Mouse (Mus musculus) mouse embryonic stem cell (cell line): ENCODE measurements around the gene Gm10840.
"Not testable (repeated sequence)": the region's sequence is repeated elsewhere in the genome, so short reads cannot be mapped to it uniquely, and the experiment has no call there.

Experiments used
- in situ Hi-C, 2 experiments: fragments of 300-500 bp; cut with MboI; formaldehyde crosslinking; loops; 1 replicate in 1 of 2; 3 replicates in 1 of 2; pipeline ENCODE4 v1.14.3; 2019 to 2020; ENCODE audit warnings: low sequenced_read_pairs in 2 of 2, low pct_unique_long_range_greater_than_20kb in 1 of 2, mixed read lengths in 1 of 2; ENCODE audit not compliant: unreplicated experiment in 1 of 2

Gene Gm10840

GRCm38 (mm10) chr11:106160841-106161721, at the start of gene Gm10840, which contains the start of gene Limd2:
Gene Gm10840, plus strand, starts transcription at chr11:106160850.
Gene Limd2, minus strand, starts transcription at chr11:106160860.
- in situ Hi-C loops, result no loop called here

DNA sequence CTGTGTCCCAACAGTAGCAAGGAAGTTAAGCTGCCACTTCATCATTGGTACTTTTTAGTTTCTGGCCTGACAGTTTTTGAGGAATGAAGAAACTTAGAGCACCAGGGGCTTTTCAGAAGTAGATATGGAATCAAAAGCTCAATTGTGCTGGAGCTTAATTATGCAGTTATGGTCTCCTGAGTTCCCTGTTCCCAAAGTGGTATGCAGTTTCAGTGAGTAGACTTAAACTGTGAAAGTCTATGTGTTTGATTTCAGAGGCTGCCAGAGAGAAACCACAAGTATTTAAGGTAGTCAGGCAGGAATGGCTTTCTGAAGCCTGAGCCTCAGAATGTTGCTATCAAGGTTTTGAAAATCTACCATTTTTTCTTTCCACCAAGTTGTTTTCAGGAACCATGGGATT, 49.0 kb upstream of the Gm10840 start:
- in situ Hi-C loops, result no loop called here

- in situ Hi-C loops, result no loop called here
These were observed 38.4 kb upstream of the Gm10840 start for GRCm38 (mm10) chr11:106122221-106122620.

- in situ Hi-C loops, result no loop called here
These were observed 37.9 kb upstream of the Gm10840 start for GRCm38 (mm10) chr11:106122736-106123135.

DNA sequence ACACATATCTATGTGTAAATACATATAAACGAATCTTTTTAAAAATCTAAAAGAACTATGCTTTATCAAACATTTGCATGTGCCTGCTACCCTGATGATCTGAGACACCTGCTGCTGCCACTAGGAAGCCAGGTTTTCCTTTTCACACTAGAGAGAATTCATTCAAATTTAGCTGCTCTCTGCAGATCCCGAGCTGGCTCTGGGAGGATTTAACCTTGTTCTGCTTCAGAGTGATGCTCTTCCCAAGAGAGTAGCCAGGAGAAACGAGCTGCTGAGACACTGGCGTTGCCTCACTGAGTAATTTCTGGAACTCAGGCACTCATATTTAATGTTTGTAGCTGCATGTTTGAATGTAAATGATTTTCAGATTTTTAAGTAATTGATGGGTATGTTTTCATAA, 35.9 kb upstream of the Gm10840 start:
- in situ Hi-C loops, result no loop called here

- in situ Hi-C loops, result no loop called here
These were observed 34.8 kb upstream of the Gm10840 start for GRCm38 (mm10) chr11:106125827-106126226.

DNA sequence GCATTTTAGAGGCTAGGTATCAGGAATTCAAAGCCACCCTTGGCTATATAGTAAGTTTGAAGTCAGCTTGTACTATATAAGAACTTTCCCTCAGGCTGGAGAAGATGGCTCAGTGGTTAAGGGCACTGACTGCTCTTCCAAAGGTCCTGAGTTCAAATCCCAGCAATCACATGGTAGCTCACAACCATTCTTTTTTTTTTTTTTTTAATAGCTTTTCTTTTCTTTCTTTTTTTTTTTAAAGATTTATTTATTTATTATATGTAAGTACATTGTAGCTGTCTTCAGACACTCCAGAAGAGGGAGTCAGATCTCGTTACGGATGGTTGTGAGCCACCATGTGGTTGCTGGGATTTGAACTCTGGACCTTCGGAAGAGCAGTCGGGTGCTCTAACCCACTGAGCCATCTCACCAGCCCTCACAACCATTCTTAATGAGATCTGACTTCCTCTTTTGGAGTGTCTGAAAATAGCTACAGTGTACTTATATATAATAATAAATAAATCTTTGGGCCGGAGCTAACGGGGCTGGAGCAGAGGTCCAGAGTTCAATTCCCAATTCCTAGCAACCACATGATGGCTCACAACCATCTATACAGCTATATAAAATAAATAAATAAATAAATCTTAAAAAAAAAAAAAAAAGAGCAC, 33.8 kb upstream of the Gm10840 start:
- in situ Hi-C loops, result not testable (repeated sequence)

DNA sequence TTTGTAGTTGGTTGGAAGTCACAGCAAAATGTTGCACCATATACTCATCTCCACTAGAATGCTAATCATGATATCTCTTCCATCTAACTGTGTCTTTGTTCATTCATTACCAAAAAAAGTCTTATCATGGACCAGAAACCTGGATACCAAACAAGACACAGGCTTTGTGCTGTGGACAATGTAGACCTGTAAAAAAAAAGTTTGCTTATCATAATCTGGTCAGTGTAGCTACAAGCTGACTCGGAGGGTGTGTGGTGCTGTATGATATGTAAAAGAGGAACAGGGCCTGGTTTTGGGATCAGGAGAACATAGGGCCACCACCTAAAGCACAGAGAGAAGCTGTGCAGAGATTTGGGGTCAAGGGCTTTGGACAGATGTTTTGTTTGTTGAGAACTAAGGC, 31.2 kb upstream of the Gm10840 start:
- in situ Hi-C loops, result no loop called here

GRCm38 (mm10) chr11:106132516-106132915, 28.1 kb upstream of the Gm10840 start:
- in situ Hi-C loops, result no loop called here

GRCm38 (mm10) chr11:106134580-106135528, 25.8 kb upstream of the Gm10840 start:
- in situ Hi-C loops, result no loop called here

GRCm38 (mm10) chr11:106151219-106151618, 9.4 kb upstream of the Gm10840 start:
- in situ Hi-C loops, result no loop called here

- in situ Hi-C loops, result no loop called here
These were observed 8.5 kb upstream of the Gm10840 start for GRCm38 (mm10) chr11:106152132-106152531.

DNA sequence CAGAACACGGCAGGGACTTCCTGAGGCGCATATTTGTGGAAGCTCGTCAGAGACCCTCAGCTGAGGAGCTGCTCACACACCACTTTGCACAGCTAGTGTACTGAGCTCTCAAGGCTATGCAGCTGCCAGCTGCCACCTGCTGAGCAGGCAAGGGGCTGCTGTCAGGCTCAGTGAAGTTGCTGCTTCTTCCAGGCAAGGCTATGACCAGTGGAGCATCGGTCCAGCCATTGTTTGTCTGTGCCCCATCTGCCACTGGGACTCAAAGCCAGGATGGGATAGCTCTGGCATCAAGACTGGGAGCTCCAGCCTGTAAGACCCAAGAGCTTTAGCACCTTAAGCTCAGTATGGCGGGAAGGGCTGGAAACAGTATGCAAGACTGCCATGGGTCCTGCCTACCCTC, 6.6 kb upstream of the Gm10840 start:
- in situ Hi-C loops, result no loop called here

DNA sequence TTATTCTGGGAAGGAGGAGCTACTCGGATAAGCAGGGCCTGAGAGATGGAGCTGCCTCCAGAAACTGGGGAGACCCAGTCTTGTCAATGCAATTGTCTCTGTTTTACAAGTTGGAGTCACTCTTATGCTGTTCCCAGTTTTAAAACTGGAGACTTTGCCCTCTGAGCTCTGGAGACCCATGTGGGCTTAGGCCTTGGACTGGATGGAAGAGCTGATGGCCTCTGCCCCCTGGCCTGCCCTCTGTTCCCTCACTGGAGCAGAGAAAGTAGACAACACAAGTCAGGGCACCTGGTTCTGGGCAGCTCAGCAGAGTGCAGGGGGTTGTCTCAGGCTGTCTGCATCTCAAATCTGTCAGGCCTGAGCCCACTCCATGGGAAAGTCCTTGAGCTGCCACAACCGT, 5.9 kb upstream of the Gm10840 start:
- in situ Hi-C loops, result no loop called here

- in situ Hi-C loops, result no loop called here
These were observed 4.9 kb upstream of the Gm10840 start for GRCm38 (mm10) chr11:106155761-106156160.

DNA sequence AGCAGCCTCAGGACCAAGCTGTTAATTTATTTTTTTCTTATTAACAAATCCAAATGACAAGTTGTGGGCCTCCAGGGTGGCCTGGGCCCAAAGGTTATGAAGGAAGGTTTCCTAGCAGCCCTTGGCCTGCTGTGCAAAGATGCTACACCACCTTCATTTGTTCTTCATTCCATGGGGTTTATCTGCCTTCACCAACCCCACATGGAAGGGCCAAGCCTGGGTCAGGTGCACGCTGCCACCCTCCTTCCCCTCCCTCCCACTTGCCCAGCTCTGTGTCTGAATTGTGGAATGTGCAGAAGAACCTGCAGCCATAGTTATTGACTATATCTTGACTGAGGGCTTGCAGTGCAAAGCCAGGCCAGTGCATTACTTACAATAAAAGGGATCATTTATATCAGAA, 4.4 kb upstream of the Gm10840 start:
- in situ Hi-C loops, result no loop called here

DNA sequence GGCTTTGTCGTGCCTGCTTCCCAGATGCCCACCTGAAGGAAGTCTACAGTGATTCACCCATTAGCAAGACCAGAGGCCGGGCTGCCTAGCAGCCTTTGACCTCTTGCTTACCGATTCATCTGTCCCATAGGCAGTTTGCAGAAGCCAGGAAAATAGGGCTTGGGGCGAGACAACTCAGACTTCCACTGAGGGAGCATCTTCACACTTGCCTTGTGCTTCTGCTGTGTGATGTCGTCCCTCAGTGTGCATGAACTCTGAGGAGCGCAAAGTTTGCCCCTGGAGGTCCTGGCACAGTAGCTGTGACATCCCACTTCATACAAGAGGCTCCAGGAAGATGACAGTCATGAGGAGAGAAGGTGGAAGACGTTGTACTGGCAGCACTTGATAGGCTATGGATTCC, 3.5 kb upstream of the Gm10840 start:
- in situ Hi-C loops, result no loop called here

DNA sequence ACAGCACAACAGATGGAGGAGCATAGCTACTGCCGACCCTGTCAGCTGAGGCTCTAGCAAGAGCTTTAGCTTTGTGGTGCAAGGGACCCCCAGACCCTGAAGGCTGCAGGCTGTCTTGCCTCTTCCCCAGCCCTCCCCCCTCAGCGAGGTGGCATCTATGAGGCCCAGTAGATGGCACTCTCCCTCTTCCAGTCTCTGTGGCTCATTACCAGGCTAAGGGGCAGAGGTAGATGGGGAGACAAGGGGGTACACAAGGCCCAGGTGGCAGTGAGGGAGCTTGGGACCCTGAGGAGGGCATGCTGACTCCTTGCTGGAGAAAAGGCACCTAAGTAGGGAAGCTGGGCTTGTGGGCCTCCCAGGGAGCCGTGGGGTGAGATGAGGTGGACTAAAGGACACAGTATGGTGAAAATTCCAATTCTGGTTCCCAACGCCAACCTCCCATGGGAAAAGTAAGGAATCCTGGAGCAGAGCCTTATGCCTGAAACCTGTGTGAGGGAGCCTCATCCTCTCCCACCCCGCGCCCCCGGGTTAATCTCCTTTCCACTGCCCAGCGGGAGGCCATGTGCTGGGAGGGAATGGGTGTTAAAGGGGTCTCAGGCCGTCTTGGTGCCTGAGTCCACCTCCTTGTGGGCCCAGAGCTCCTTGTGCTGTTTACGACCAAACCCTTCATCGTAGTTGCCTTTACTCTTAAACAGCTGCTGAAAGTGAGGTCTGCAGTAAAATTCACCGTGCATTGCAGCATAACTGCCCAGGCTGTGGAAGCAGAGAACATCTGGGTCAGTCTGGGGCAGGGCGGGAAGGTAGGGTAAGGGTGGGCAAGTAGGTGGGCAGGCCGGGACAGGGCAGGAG, 2.3 kb upstream of the Gm10840 start:
- in situ Hi-C loops, result no loop called here
